Mouse (Mus musculus): Measurements from ENCODE around the gene Rangap1. TPM values are rescaled to one million over a fixed set of nuclear protein-coding genes. Genes with fewer than 3 reads are reported as not detected.

The Rangap1 gene
- polyA plus RNA-seq (2017; shearing (Covaris generic)) = 98.3 TPM

GRCm38 (mm10) chr15:81744992-81745600 lies at the start of gene Rangap1, which contains the start of gene Zc3h7b:
Gene Rangap1, minus strand, starts transcription at chr15:81745530.
Gene Zc3h7b, plus strand, starts transcription at chr15:81745057.

GRCm38 (mm10) chr15:81697175-81697574 lies 48.2 kb downstream of the Rangap1 start, which contains the start of gene Chadl:
Gene Chadl, minus strand, starts transcription at chr15:81697287.

GRCm38 (mm10) chr15:81663697-81664561 lies 81.4 kb downstream of the Rangap1 start, which contains the start of gene L3mbtl2:
Gene L3mbtl2, plus strand, starts transcription at chr15:81663889.

Other genes with a start within 250 kb of the Rangap1 start
- gene Ep300, start 160.2 kb downstream of the Rangap1 start, polyA plus RNA-seq (2017; shearing (Covaris generic)) = 33.8 TPM
- 33.7 TPM for gene L3mbtl2, start 81.6 kb downstream of the Rangap1 start, polyA plus RNA-seq (2017; shearing (Covaris generic))
- 4.7 TPM for gene Chadl, start 48.2 kb downstream of the Rangap1 start, polyA plus RNA-seq (2017; shearing (Covaris generic))
- gene Zc3h7b, start 473 bp downstream of the Rangap1 start, polyA plus RNA-seq (2017; shearing (Covaris generic)) = 6.3 TPM
- 13.4 TPM for gene Tef, start 56.9 kb upstream of the Rangap1 start, polyA plus RNA-seq (2017; shearing (Covaris generic))
- 79.1 TPM for gene Tob2, start 113.3 kb upstream of the Rangap1 start, polyA plus RNA-seq (2017; shearing (Covaris generic))
- gene Phf5a, start 126.4 kb upstream of the Rangap1 start, polyA plus RNA-seq (2017; shearing (Covaris generic)) = 110 TPM
- 135 TPM for gene Aco2, start 126.8 kb upstream of the Rangap1 start, polyA plus RNA-seq (2017; shearing (Covaris generic))
- gene Polr3h, start 180.7 kb upstream of the Rangap1 start, polyA plus RNA-seq (2017; shearing (Covaris generic)) = 36.9 TPM
- not detected for gene Csdc2, start 191.2 kb upstream of the Rangap1 start, polyA plus RNA-seq (2017; shearing (Covaris generic))
- gene Pmm1, start 215.4 kb upstream of the Rangap1 start, polyA plus RNA-seq (2017; shearing (Covaris generic)) = 10.6 TPM
- not detected for gene 1700029P11Rik, start 235.0 kb upstream of the Rangap1 start, polyA plus RNA-seq (2017; shearing (Covaris generic))
- gene Xrcc6, start 242.3 kb upstream of the Rangap1 start, polyA plus RNA-seq (2017; shearing (Covaris generic)) = 73.3 TPM